Mouse (Mus musculus): ENCODE results near the gene Tmc8. TPM values are rescaled to one million over a fixed set of nuclear protein-coding genes. Genes with fewer than 3 reads are reported as not detected.

Gene Tmc8
- polyA plus RNA-seq, 1 experiment from 2014 or later, result 0.92 TPM

- 90% methylated on average over 14 of the region's 14 CpGs for WGBS
- H3K4me1 ChIP-seq, result peaks cover 24% of the 10 kb centered on the region
- H3K4me3 ChIP-seq, result no peak overlapping the region
- peaks cover 31% of the 10 kb centered on the region for H3K27me3 ChIP-seq
- no peak overlapping the region for H3K27ac ChIP-seq (replicated peaks)
- no peak overlapping the region for H3K4me2 ChIP-seq (replicated peaks)
- H3K9ac ChIP-seq (replicated peaks), result no peak overlapping the region
- no peak for ATAC-seq (ENCODE audit: low FRiP score, low read depth)
- H3K9me3 ChIP-seq, result no peaks in the 10 kb centered on the region
- H3K36me3 ChIP-seq, result no peaks in the 10 kb centered on the region
Observed at GRCm38 (mm10) chr11:117776085-117776792, 5.6 kb upstream of the Tmc8 start.

DNA sequence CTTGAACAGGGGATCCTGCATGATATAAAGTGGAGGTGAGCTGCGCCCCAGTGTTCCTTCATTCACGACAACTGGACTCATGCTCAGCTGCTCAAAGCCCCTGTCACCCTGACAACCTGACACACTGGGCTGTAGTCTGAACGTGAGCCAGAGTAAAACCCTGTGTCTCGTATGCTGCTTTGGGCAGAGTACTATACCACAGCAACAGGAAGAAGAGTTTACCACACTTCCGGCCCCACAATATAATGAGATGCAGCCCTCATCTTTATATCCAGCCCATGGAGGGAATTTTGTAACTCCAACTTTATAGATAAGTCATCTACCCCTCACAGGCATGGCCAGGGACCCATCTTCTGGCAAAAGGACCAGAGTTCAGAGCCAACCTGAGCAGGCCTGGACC, 4.8 kb upstream of the Tmc8 start:
- H3K27ac ChIP-seq (replicated peaks), result no peak overlapping the region
- H3K9ac ChIP-seq (replicated peaks), result no peak overlapping the region
- peaks cover 26% of the 10 kb centered on the region for H3K4me1 ChIP-seq
- H3K9me3 ChIP-seq, result no peaks in the 10 kb centered on the region
- H3K27me3 ChIP-seq, result peaks cover 40% of the 10 kb centered on the region
- no peak overlapping the region for H3K4me2 ChIP-seq (replicated peaks)
- no peak overlapping the region for H3K4me3 ChIP-seq
- ATAC-seq (ENCODE audit: low FRiP score, low read depth), result no peak
- no peaks in the 10 kb centered on the region for H3K36me3 ChIP-seq
- 89% methylated on average over 5 of the region's 5 CpGs for WGBS

DNA sequence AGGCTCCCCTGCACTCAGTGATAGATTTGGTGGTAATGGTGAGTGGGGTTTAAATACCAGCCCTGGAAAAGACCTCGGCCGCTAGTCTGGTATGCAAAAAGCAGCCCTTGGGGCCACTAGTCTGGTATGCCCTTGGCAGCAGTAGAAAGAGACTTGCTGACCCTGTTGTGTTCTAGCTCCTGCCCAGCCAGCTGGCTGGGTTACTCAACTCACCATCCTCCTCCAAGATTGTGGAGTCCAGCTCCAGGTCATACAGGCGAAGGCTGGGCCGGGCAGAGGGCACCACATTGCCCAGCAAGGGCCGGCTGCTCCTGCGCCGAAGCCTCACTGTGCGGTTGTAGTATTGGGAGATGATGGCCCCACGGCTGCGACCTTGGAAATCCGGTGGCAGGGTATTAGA, 3.8 kb upstream of the Tmc8 start:
- no peak for ATAC-seq (ENCODE audit: low FRiP score, low read depth)
- no peak overlapping the region for H3K9ac ChIP-seq (replicated peaks)
- H3K4me2 ChIP-seq (replicated peaks), result no peak overlapping the region
- WGBS, result 94% methylated on average over 10 of the region's 11 CpGs
- peaks cover 49% of the 10 kb centered on the region for H3K27me3 ChIP-seq
- H3K9me3 ChIP-seq, result no peaks in the 10 kb centered on the region
- H3K27ac ChIP-seq (replicated peaks), result no peak overlapping the region
- no peak overlapping the region for H3K4me3 ChIP-seq
- H3K36me3 ChIP-seq, result no peaks in the 10 kb centered on the region
- peaks cover 29% of the 10 kb centered on the region for H3K4me1 ChIP-seq

DNA sequence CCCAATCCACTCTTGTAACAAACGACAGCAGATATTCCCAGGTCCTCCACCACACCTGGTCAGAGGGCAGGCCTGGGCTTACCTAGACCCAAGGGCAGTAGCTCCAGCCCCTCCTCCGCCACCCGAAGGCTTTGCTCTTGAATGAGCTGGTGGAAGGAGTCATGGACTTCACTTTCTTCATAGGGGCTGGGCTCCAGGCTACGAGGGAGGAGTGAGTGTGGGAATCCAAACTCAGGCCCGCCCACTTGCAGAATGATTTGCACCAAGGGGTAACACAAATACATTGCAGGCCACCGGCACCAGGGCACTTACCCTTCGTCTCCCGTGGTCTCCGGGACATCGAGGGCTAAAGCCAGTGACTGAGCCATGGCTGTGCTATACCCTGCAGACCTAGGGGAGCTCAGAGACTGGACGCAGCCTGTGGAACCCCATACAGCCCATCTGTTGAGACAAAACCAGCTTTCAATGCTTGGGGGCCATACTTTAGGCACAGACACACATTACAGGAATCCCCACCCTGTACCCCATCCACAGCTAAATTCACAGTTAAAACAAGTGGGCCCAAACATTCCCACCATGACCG, 2.9 kb upstream of the Tmc8 start:
- no peak overlapping the region; the same call in 1 of the 2 replicates for H3K9ac ChIP-seq (replicated peaks)
- ATAC-seq (ENCODE audit: low FRiP score, low read depth), result no peak
- H3K4me2 ChIP-seq (replicated peaks), result peak overlapping the region; percentile 51; the same call in 1 of the 2 replicates
- WGBS, result 76% methylated on average over 12 of the region's 12 CpGs
- H3K9me3 ChIP-seq, result no peaks in the 10 kb centered on the region
- H3K4me3 ChIP-seq, result 0 out of 2 replicates have a peak overlapping the region, but pooled peaks have one; percentile 33
- H3K27me3 ChIP-seq, result peaks cover 58% of the 10 kb centered on the region
- H3K27ac ChIP-seq (replicated peaks), result no peak overlapping the region; the same call in 1 of the 2 replicates
- H3K4me1 ChIP-seq, result peaks cover 37% of the 10 kb centered on the region
- no peaks in the 10 kb centered on the region for H3K36me3 ChIP-seq

DNA sequence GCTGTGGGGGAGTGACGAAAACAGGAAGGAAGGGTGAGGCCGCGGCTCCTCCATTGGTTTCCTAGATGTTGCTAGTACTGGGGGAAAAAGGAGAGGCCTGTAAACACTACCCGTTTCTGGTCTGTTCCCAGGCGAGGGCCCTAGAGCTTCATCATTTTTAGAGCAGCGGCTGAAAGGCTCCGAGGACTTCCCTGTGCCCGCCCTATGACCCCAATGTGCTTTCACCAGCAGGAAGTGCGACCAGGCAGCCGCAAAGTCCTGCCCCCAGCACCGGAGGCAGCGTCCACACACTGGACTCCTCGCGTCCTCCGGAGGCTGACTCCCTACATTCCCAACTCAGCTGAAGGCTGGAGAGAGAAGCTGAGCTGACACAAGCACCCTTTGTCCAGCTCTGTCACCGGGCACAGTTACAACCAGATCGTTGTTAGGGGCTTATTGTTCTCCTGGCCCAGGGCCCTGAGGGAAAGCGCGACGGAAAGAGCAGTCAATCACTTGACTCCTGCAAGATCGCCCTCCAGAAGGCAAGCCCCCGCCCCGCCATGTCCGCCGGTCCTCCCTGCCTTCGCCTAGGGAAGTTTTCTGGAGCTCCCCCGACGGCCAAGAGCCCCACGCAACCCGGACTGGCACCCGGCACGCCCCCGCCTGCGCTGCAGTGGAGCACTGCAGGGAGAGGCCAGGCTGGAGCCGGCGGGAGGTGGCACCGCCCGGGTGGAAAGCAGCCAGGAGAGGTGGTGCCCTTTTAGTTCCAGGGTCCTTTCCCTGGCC, 2.3 kb upstream of the Tmc8 start:
- Histone ChIP-seq H3K4me2 (replicated peaks) (peak overlapping the region; percentile 51), H3K27me3 (peaks cover 65% of the 10 kb centered on the region), H3K36me3 (no peaks in the 10 kb centered on the region), H3K9ac (replicated peaks) (peak overlapping the region; percentile 43), H3K27ac (replicated peaks) (peak overlapping the region; percentile 50), H3K4me3 (peak overlapping the region; percentile 33), H3K4me1 (peaks cover 37% of the 10 kb centered on the region), H3K9me3 (no peaks in the 10 kb centered on the region)
- WGBS, result 6% methylated on average over 38 of the region's 38 CpGs
- peak; percentile 23; the same call in 1 of the 2 replicates for ATAC-seq (ENCODE audit: low FRiP score, low read depth)

DNA sequence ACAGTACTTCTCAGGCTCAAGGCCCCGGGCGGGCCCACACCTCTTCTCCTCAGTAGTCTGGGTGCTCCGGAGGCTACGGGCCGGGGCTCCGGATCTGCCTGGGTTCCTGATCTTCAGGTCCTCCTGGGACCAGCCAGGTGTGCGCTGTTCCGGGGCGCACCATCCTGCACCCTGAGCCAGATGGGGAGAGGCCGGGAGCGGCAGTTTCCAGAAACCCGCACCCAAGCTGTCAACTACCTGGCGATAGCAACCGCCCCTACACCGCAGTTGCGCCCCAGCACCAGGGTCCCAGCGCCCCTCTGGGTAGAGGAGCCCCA, 1.7 kb upstream of the Tmc8 start:
- Histone ChIP-seq H3K4me2 (replicated peaks) (peak overlapping the region; percentile 51), H3K36me3 (no peaks in the 10 kb centered on the region), H3K27me3 (peaks cover 66% of the 10 kb centered on the region), H3K27ac (replicated peaks) (peak overlapping the region; percentile 50), H3K4me1 (peaks cover 37% of the 10 kb centered on the region), H3K4me3 (peak overlapping the region; percentile 33), H3K9me3 (no peaks in the 10 kb centered on the region), H3K9ac (replicated peaks) (peak overlapping the region; percentile 43)
- ATAC-seq (ENCODE audit: low FRiP score, low read depth), result 0 out of 2 replicates have a peak, but pooled peaks have one; percentile 24
- WGBS, result 2% methylated on average over 17 of the region's 17 CpGs

GRCm38 (mm10) chr11:117780582-117781111, 1.2 kb upstream of the Tmc8 start:
- Histone ChIP-seq H3K4me3 (peak overlapping the region; percentile 33), H3K9me3 (no peaks in the 10 kb centered on the region), H3K27me3 (peaks cover 66% of the 10 kb centered on the region), H3K27ac (replicated peaks) (0 out of 2 replicates have a peak overlapping the region, but pooled peaks have one; percentile 26), H3K36me3 (no peaks in the 10 kb centered on the region), H3K4me1 (peaks cover 37% of the 10 kb centered on the region), H3K9ac (replicated peaks) (no peak overlapping the region; the same call in 1 of the 2 replicates), H3K4me2 (replicated peaks) (peak overlapping the region; percentile 51)
- no peak for ATAC-seq (ENCODE audit: low FRiP score, low read depth)
- 2% methylated on average over 19 of the region's 19 CpGs for WGBS

DNA sequence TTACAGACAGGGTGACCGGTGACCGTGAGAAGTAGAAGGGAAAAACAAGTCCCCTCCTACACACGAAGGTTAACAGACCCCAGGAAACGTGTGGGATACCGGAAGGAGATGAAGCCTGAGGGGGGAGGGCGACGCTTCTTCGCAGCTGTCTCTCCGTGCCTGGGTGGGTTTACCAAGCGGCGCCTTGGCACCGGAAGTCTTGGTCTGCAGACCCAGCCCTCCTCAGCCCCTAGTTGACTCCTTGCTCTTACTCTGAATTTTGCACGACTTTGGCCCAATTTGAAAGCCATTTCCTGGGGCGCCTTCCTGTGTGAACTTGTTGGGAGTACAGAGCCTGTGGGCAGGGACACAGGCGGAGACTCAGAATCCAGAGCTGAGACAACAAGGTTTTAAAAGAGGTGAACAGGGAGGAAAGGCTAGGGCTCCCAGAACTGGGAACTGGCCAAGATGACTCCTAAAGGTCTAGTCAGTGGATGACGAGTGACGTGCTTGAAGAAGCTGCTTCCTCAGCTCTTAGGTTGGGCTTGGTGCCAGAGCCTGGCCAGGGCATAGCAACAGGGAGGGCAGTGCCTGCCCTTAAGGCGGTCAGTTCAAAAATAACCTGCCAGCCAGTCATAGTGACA, 566 bp upstream of the Tmc8 start:
- 29% methylated on average over 18 of the region's 18 CpGs for WGBS
- no peaks in the 10 kb centered on the region for H3K36me3 ChIP-seq
- peak overlapping the region; percentile 33; the same call in 1 of the 2 replicates for H3K4me3 ChIP-seq
- peaks cover 66% of the 10 kb centered on the region for H3K27me3 ChIP-seq
- H3K4me2 ChIP-seq (replicated peaks), result peak overlapping the region; percentile 51; the same call in 1 of the 2 replicates
- no peak overlapping the region for H3K9ac ChIP-seq (replicated peaks)
- no peaks in the 10 kb centered on the region for H3K9me3 ChIP-seq
- H3K27ac ChIP-seq (replicated peaks), result peak overlapping the region; percentile 26; the same call in 1 of the 2 replicates
- ATAC-seq (ENCODE audit: low FRiP score, low read depth), result no peak
- H3K4me1 ChIP-seq, result peaks cover 37% of the 10 kb centered on the region

GRCm38 (mm10) chr11:117782705-117783034, 794 bp downstream of the Tmc8 start:
- H3K9ac ChIP-seq (replicated peaks), result peak overlapping the region; percentile 39; the same call in 1 of the 2 replicates
- no peak overlapping the region for H3K27ac ChIP-seq (replicated peaks)
- H3K4me1 ChIP-seq, result peaks cover 37% of the 10 kb centered on the region
- WGBS, result 41% methylated on average over 9 of the region's 9 CpGs
- H3K9me3 ChIP-seq, result no peaks in the 10 kb centered on the region
- peak overlapping the region; percentile 55 for H3K4me2 ChIP-seq (replicated peaks)
- peaks cover 66% of the 10 kb centered on the region for H3K27me3 ChIP-seq
- H3K4me3 ChIP-seq, result peak overlapping the region; percentile 31
- H3K36me3 ChIP-seq, result no peaks in the 10 kb centered on the region
- ATAC-seq (ENCODE audit: low FRiP score, low read depth), result no peak

DNA sequence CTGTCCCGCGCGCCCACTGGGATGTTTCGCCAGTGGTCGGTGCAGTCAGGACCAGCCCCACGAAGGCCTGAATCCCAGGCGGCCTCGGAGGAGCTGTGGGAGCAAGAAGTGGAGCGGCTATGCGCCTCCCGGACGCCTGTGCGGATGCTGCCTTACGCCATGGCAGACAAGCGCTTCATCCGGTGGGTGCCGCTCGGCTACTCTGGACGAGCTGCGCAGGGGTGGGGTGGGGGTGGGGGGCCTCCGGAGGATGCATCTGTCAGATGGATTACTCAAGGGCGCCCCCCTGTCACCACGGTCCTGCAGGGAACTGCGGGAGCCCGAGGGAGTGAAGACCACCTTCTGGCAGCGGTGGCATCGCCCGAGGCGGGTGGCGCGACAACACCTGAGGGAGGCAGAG, 1.2 kb downstream of the Tmc8 start:
- Histone ChIP-seq H3K4me1 (peaks cover 37% of the 10 kb centered on the region), H3K36me3 (no peaks in the 10 kb centered on the region), H3K9ac (replicated peaks) (peak overlapping the region; percentile 39), H3K4me2 (replicated peaks) (peak overlapping the region; percentile 55), H3K4me3 (peak overlapping the region; percentile 31), H3K9me3 (no peaks in the 10 kb centered on the region), H3K27ac (replicated peaks) (no peak overlapping the region), H3K27me3 (peaks cover 62% of the 10 kb centered on the region)
- 3% methylated on average over 31 of the region's 31 CpGs for WGBS
- no peak for ATAC-seq (ENCODE audit: low FRiP score, low read depth)

DNA sequence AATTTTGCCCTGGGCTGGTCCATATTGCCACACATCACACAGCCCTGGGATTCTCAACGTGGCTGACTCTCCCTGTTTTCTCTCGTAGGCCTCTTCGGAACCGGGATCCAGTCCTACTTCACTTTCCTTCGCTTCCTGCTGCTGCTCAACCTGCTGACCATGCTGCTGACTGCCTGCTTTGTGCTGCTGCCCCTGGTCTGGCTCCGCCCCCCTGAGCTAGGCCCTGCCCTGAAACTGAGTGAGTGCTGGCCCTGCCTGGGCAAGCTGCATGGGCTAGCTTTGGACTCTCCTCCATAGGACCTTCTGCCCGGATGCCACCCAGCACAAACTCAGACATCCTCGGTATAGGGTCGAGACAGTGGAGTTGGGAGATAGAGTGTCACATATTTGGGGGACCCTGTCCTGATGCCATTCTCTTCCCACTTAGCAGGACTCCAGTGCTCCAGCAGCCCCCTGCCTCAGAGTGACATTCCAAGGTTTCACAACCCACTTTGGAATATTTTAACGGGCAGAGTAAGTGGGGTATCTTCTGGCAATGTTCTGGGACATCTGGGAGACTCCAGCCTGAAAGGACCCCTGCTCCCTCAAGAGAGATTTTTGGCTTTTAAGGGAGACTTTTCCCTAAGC, 1.9 kb downstream of the Tmc8 start:
- Histone ChIP-seq H3K4me1 (peaks cover 37% of the 10 kb centered on the region), H3K27ac (replicated peaks) (no peak overlapping the region), H3K9ac (replicated peaks) (peak overlapping the region; percentile 39), H3K27me3 (peaks cover 56% of the 10 kb centered on the region), H3K9me3 (no peaks in the 10 kb centered on the region), H3K4me2 (replicated peaks) (peak overlapping the region; percentile 55), H3K4me3 (no peak overlapping the region), H3K36me3 (no peaks in the 10 kb centered on the region)
- WGBS, result 28% methylated on average over 10 of the region's 10 CpGs
- ATAC-seq (ENCODE audit: low FRiP score, low read depth), result no peak

Data from midbrain, embryonic 12.5 days (tissue).